Mouse (Mus musculus): Measurements from ENCODE around the gene Slc22a21.

GRCm38 (mm10) chr11:53903781-53904533, 76.2 kb downstream of the Slc22a21 start:
- TF ChIP-seq CTCF (IDR thresholded peaks at IDR 0.05; ENCODE audit: control insufficient read depth, insufficient read depth, insufficient replicate concordance, low read depth, low read length) (no peak), POLR2A (IDR thresholded peaks at IDR 0.05; ENCODE audit: control insufficient read depth, low read depth, low read length) (no peak)
